Mouse (Mus musculus) B cell, adult 2 months (primary cell): ENCODE data around the gene Abhd8.

Source experiments
- DNase-seq, 2 experiments: peaks; one replicate each; pipeline ENCODE4 v3.0.0; 2022

Gene Abhd8

DNA sequence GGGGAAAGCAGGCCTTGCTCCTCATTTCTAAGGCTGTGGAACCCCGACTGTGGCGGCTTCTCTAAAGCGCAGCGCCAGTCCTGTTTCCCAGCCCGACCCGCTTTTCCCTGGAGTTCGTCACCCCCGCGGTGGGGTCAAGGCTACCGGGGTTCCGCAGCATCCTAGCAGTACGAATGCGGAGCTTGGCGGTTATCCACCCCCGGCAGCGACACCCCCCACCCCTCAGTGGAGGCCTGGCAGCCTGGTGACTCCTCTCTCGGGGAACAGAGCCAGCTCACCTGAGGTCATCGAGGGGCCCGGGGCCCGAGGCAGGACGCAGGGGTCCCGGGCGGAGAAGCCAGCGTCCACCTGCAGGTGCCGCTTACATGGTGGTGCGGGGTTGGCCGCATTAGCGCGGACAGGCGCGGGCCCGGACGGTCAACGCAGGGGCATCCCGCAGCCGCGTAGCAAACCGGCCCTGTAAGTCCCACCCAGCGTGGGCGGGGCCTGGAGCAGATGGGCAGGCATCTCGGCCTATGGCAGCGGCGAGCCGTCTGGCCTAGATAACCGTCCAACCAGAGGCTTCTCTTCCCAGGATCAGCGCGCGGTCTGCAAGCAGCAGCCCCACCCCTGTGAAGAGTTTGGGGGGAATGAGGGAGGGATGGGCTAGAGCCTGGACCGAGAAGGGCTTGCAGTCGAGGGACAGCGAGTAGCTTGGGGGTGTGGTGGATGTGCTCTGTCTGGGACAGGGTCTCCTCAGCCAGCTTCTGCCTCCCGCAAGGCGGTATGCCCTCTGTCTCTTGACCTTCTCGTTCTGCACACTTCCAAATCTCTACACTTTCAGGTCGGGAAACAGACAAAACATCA lies at the start of gene Abhd8:
TSS of gene Abhd8 (minus strand) at position 468 of the 846 bp plus-strand sequence.
- DNase-seq, result peak; percentile 93

DNA sequence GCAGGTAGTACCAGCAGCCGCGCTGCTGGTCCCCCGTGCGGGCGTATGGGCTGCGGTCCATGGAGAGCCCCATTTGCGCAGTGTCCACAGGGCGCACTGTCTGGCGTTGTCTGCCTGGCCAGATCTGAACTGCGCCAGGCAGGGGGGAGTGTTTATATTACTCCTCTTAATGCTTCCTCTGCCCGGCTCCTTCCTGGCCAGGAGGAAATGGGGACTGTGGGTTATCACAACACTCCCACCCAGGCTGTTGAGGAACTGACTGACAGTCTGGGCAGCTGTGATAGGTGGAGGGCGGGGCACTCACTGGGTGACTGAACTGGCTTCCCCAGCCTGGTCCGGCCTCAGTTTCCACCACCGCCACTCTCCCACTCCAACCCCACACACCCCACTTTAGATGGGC lies 48.2 kb upstream of the Abhd8 start, which contains the start of gene Plvap:
TSS of gene Plvap (minus strand) at position 109 of the 400 bp plus-strand sequence.
- DNase-seq, result no peak

DNA sequence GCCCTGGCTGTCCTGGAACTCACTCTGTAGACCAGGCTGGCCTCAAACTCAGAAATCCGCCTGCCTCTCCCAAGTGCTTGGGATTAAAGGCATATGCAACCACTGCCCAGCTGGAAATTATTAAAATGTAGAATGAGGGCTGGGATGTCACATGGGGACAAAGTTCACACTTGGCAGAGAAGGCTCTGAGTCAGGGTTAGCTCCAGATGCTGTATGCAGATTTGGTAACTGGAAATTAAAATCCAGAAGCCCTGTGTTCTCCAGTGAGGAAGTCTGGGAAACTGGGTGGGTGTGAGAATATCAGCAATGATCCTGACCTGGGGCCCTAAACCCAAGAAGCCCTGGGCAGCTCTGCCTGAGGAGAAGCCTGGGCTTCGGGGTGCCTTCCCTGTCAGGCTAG lies 45.9 kb upstream of the Abhd8 start:
- no peak for DNase-seq

DNA sequence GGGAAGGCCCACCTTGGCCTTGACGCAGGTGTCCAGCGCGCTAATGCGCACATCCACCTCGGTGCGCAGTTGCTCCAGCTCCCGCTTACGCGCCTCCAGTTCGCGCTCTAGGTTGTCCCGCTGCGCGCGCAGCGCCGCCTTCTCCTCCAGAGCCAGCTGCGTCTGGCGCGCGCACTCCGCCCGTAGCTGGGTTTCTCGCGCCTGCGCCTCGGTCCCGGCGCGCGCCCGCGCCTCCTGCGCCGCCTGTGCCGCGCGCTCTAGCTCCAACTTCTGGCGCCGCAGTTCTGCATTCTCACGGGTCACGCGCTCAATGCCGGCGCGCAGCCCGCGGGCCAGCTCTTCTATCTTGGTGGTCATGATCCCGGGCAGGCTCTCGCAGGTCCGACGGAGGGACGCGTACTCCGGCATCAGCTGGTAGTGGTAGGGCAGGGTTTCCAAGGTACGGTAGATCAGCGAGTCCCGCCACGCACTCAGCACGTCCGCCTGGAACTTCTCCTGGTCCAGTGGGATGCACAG lies 44.2 kb upstream of the Abhd8 start:
- no peak for DNase-seq

DNA sequence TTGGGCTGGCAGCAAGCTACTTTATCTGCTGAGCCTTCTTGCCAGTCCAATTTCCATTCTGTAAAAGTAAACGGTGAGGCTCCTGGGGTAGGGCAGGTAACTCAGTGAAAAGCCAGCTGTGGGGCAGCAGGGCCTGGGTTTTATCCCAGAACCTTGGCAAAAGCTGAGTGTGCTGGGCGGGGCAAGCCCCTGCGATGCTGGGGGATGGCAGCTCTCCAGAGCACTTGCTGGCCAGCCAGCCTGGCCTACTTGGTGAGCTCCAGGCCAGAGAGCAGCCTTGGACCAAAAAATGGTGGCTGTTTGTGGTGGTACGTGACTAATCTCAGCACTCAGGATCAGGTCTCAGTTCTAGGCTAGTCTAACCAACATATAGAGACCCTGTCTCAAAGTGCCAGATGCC lies 42.5 kb upstream of the Abhd8 start:
- no peak for DNase-seq

DNA sequence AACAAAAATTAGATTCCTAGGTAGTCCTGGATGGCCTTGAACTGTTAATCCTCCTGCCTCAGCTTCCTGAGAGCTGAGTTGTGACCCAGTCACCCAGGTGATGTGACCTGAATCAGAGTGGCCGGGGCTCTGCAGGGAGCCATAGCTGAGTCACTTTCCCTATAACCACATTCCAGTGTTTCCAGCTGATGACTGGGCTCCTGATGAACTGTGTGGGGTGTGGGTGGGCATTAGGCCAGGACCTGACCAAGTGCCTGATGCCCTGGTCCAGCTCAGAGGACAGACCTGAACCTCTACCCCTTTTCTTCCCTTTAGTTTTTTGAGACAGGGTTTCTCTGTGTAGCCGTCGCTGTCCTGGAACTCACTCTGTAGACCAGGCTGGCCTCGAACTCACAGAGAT lies 41.9 kb upstream of the Abhd8 start:
- no peak for DNase-seq

DNA sequence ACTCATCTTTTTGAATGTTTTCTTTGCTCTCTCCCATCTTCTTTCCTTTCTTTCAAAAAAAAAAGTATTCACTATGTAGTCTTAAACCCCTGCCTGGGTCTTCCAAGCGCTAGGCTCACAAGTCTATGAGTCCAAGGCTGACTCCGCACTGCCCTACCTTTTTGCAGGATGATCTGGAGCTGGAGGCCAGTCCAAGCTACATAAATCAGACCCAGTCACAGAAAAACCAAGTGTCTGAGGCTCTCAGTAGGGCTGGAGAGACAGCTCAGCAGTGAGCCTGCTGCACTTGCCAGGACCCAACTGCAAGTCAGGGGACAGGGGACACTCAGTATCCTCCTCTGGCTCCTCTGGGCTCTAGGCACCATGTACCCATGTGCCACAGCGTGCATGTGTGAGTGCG lies 40.9 kb upstream of the Abhd8 start:
- DNase-seq, result no peak

DNA sequence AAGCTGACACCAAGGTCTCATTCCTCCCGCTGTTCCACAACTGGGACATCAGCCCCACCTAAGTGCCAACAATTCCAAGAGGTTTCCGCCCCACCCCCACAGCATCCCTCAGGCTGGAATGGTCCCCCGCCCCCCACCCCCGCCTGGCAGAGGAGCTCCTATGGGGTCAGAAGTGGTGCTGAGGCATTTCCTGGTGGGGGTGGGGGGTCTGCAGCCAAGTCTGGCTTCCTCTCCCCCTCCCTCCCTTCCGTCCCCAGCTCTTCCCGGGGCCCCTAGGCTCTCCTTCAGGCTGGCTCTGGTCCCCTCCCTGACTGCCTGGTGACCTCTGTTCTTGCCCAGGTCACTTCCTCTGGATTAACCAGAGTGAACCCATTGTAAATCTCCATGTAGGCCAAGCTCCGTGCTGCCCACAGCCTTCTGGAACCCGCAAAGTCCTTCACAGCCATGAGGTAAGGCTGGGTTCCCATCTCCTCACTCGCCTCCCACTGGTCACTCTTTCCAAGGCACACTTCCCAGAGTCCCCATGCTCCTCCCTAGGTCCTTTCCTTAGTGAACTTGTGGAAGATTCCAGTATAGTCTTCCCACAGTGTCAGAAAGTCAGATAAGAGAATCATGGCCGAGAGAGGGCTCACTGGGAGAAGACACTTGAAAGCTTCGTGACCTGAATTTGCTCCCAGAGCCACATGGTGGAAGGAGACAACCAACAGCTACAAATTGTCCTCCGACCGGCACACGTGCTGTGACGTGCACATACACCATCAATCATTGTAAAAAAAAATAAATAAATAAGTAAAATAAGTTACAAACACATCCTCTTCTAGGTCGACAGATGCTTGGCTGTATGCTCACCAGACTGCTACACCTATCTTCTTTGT lies 35.6 kb upstream of the Abhd8 start:
- DNase-seq, result no peak

DNA sequence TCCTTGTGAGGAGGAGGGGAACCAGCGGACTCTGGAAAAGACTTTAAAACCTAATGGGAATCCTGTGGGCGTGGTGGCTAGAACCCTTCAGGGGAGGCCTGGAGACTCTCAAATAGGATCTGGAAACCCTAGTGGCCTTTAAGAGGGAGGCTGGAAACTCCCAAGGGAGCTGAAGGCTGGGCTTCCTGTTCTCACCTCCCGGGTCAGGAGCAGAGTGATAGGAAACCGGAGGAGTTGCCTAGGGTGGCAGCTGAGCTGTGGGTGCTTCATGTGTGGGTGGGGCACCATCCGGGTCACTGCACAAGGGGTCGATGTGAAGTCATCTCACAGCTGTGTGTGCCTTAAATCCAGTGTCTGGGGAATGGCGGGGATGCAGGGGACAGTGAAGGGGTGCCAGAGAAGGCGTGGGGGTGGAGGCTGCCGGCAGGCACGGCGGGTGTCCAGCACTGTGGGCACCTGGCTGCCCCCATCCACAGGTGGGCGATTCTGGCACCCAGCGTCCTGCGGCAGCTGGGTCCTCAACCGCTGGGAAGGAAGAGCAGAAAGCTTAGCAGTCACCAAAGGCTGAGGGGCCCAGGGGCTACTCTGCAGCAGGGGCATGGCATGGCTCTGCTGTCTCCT lies 34.5 kb upstream of the Abhd8 start:
- DNase-seq, result no peak

DNA sequence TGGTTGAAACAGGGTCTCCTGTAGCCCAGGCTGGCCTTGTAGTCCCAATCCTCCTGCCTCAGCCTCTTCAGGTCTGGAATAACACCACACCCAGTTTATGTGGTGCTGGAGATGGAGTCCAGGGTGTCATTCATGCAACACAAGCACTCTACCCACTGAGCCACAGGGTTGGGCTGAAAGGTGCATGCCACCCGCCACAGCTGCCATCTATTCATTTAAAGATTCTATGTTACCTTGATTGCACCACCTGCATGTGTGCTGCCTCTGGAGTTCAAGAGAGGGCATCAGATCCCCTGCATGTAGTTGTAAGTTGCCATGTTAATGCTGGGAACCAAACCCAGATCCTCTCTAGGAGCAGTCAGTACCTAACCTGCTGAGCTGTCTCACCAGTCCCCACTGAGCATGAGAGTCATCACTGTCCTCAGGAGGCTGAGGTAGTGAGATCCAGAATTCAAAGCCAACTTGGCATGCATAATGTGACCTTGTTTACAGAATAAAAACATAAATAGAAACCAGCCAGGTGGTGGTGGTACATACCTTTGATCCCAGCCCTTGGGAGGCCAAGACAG lies 33.7 kb upstream of the Abhd8 start:
- no peak for DNase-seq

DNA sequence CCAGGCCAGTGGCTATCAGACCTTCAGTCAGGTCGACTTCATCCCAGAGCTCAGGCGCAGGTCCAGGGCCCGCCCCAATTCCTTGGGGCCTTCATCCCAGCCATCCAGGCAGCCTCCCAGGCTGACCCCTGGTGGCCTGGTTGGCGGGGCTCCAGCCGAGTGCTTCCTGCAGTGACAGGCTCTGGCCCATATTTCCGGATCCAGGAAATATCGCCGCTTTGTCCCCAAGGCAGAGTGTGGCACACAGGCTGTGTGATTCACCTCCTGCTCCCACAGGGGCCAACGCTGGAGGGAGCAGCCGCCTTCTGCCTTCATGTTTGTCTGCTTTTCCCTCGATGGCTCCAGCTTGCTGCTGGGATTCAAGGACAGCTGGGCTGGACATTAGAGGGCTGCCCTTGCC lies 33.0 kb upstream of the Abhd8 start:
- no peak for DNase-seq

DNA sequence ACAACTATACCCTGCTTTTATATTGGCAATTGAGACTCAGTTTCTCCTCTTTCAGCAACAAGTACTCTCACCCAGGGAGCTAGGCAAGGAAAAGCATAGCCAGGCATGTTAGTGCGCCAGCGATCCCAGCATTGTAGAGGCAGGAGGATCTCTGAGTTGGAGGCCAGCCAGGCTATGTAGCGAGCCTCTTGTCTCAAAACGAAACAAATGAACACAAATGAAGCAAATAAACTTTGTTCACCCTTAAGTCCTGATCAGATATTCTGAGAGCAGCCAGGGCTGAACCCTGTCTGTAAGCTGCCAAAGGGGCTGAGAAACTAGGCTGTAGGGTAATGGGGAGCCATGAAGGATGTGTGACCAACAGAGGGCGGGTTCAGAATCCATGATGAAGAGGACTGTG lies 32.4 kb upstream of the Abhd8 start:
- no peak for DNase-seq

DNA sequence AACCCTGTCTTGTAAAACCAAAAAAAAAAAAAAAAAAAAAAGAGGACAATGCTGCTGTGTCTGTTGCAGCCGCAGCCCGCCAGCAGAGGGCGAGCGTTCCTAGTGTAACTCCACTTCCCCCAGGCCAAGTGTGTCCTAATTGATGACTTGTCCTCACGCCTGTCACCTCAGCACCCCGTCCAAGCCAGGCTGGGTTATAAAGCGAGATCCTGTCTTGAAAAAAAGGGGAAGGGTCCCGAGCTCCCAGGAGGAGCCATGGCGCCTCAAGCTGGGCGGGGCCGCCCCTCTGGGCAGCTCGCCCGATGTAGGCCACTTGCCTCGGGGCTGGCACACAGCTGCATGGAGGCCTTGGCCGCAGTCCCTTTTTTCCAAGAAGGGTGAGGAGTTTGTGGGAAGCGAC lies 31.6 kb upstream of the Abhd8 start:
- DNase-seq, result peak; percentile 86

DNA sequence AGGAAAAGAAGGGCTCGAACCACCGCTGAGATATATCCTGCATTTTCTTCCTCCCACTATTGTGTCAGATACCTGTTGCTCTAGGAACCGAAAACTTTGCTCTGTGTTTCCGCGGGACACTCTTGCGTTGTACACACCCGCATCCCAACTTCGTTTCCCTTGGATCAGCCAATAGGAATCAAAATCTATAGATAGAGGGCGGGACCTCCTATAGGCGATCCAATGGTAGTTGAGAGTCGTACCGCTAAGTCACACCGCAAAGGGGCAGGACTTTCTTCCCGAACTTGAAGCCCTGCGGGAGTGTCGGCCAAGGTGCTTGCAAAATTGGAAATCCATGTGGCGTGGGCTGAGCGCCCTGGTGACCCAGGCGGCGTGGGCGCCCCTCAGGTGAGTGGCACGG lies 25.0 kb upstream of the Abhd8 start:
- peak; percentile 91 for DNase-seq

DNA sequence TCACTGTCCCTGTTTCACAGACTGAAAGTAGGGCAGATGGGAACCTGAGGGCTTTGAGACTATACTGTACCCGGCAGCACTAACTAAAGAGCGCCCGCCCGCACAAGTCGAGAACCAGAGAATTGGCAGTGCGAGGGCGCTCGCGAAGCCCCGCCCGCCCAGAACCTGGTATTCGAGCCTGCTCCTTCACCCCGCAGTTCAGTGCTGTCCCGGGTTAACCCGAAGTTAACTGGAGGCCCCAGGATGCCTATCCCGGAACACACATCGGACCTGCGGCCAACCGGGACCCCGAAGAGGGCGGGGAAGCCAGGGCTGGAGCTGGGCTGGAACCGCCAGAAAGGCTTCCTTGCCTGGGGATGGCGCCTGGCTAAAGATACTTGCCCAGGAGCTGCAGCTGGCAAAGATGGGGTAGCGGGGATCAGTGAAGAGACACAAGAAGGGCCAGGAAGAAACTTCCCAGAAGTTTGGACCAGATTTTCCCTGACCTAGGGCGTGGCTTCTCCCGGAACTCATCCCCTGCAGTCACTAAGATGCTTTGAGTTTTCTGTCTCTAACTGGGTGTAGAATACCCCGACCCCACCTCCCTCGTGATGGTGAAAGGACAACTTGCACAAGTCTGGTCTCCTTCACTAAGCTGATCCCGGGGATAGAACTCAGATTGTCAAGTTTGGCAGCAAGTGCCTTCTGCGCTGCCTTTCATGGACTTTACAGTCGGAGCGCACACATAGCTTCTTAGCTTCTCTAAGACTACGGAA lies 24.4 kb upstream of the Abhd8 start, which contains the start of gene Gtpbp3:
TSS of gene Gtpbp3 (plus strand) at position 413 of the 755 bp plus-strand sequence.
- peak; percentile 80 for DNase-seq

DNA sequence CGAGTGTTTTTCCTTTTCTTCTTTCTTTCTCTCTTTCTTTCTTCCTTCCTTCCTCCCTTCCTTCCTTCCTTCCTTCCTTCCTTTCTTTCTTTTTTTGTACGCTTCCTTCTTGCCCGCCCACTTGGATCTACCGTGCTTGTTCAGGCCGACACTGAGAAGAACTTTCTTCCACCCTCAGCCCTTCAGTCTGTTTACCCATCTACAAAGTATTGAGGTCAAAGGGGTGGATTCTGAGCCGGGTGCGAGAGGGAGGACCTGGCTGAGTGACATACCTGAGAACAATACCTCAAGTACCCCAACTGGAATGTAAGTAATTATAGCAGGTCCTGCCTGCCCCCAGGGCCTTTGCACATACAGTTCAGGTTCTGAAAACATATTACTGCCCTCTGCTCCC lies 22.7 kb upstream of the Abhd8 start:
- DNase-seq, result no peak

DNA sequence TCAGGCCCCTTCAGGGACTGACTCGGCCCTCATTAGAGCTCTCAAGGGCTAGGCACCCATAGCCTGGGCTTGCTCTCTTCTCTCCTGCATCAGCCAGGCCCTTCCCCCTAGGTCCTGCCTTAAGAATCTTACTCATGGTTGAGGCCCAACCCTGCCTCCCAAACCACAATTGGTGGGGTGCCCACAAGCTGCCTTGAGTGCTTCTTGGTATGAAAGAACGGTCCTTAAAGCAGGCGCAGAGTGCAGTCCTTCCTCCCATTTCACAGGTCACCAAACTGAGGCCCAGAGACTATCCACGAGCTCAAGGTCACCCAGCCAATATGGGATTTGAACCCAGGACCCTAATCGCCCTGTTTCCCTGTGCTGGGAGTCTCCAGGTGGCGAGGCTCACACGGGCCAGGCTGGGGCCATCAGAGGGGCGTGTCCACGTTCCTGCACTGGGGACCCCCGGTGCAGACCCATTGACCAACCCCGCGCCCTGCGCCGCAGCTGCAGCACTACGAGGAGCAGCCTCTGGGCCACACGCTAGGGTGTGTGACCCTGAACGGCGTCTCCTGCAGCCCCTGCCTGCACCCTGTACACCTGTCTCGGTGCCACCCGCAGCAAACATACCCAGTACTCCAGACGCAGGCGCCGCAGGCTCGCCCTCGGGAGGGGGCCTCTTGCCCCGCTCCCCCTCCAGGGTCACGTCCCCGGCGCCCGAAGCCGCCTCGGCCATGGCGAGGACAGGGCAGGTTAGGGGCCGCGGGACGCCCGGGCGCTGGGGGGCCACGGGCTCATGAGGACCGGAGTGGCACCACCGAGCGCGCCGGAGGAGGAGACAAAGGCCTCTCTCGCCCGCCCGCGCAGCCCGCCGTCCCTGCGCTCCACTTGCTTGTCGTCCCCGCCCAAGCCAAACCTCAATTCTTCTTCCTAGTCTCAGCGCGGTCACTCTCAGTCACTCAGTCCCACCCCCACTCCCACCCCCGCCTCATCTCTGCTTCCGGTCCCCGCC lies 22.0 kb upstream of the Abhd8 start, which contains the start of gene Ano8:
TSS of gene Ano8 (minus strand) at position 822 of the 994 bp plus-strand sequence.
- DNase-seq, result peak; percentile 87 to 88

DNA sequence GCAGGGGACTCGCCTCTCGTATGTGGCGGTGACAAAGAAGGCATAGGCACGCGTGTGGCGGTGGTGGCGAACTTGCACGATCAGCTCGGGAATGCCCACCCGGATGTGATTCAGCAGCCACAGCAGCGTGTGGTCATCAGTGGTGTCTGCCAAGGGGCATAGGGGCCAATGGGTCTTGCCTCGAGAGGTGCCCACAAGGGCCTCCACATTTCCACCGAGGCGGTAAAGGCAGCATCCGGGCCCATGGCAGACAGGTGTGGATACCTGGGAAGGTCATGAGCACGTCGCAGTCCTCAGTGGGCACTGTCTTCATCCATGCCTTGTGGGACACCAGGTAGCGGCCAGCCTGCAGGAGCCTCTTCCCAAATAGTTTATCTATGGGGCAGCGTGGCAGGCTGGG lies 21.3 kb upstream of the Abhd8 start:
- DNase-seq, result no peak

DNA sequence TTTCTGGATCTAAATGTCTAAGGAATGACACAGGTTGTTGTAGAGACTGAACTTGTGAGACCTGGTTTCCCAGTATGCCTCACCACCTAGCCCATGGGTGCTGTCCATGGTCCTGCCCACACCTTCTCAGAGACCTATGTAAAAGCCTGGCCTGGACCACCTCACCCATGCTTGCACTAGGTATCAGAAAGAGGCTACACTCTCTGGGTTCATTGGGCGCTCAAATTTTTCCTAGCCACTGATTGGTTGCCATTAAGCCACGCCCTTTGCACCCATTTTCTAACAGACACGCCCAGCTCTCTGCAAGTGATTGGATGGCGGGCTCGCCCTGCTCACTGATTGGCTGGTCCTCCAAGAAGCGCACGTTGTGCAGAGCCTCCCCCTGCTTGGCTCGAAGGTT lies 20.5 kb upstream of the Abhd8 start:
- peak; percentile 66 for DNase-seq

DNA sequence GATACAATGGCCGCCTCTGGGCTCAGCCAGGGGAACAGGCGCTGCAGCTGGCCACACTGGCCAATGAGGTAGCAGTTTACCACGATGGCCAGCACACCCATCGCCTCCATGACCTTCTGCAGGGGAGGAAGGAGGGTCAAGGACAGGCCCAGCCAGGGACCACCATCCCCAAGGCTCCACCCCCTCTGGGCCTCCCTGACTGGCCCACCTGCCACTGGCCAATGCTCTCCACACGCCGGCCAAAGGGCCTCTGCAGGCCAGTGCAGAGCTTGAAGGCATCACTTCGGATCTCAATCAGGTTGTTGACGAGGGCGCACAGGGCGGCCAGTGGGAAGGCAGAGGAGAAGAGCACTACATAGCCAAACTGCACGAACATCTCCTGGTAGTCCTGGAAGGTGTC lies 15.5 kb upstream of the Abhd8 start:
- no peak for DNase-seq
